Mouse (Mus musculus): ENCODE measurements at regions not wholly inside any gene's neighbourhood (a gene's known extent, or its start where the extent isn't known, plus 50 kb on each side); places are given as distances from the start of the nearest gene placed in this dataset.

DNA sequence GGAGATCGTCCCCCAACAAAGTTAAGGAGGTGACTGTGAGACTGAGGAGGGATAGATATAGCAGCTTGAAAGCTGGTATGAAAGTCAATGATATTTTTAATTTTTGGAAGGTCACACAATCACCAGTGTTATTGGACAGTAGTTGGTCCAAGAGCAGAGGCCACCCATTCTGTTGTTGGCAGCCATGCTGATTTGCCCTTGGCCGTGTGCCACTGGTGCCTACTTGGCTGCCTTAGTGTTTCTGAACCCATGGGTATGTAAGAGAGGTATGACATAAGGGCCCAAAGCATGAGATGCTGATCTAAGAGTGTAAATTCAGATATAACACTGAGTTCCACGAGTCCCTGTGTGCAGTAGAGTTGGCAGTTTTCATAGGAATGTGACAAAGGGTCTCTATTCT, 153.7 kb downstream of the Pax1 start:
- no peak for TF ChIP-seq EP300 (IDR thresholded peaks at IDR 0.05; ENCODE audit: low read depth)
- no peak for TF ChIP-seq CTCF (IDR thresholded peaks at IDR 0.05; ENCODE audit: low read depth)
- H3K4me2 ChIP-seq (ENCODE audit: low read depth, low read length) = no peak overlapping the region
- no peaks in the 10 kb centered on the region for H3K9me3 ChIP-seq (replicated peaks; ENCODE audit: control insufficient read depth, low read length)
- H3K36me3 ChIP-seq (replicated peaks; ENCODE audit: control insufficient read depth, insufficient read depth, low read length) = no peaks in the 10 kb centered on the region
- no peaks in the 10 kb centered on the region for H3K27me3 ChIP-seq (ENCODE audit: control insufficient read depth, insufficient read depth, low read length)
- H3K9ac ChIP-seq (replicated peaks; ENCODE audit: low read depth, low read length) = no peak overlapping the region
- no peak overlapping the region for H3K27ac ChIP-seq (ENCODE audit: low read depth)
- H3K4me3 ChIP-seq (ENCODE audit: low read depth, low read length) = no peak overlapping the region
- WGBS = 55% methylated on average over 3 of the region's 3 CpGs
- ATAC-seq (ENCODE audit: insufficient read depth, low read depth) (no peak), DNase-seq (ENCODE audit: low spot score) (no peak)
- no peaks in the 10 kb centered on the region for H3K4me1 ChIP-seq (ENCODE audit: control insufficient read depth, insufficient read depth)

DNA sequence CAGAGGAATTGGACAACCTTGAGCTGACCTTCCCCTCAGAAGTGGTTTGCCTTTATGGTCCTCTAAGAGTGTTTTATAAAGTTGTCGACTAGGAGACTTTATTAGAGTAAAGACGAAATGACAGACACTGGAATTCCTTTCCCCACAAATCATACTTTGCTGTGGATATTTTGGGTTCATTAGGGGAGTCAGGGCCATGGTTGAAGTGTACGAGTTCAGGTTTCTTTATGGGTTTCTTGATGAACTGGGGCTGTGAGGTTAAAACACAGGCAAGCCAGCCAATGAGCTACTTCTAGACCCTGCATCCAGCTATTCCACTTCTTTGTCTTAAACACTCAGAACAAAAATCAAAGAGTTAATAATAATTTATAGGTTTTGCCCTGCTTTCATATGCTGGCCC, 153.0 kb downstream of the Pax1 start:
- WGBS = 61% methylated on average over 3 of the region's 3 CpGs
- H3K9me3 ChIP-seq (replicated peaks; ENCODE audit: control insufficient read depth, low read length) = no peaks in the 10 kb centered on the region
- no peaks in the 10 kb centered on the region for H3K36me3 ChIP-seq (replicated peaks; ENCODE audit: control insufficient read depth, insufficient read depth, low read length)
- no peak for ATAC-seq (ENCODE audit: insufficient read depth, low read depth)
- no peak overlapping the region for H3K4me3 ChIP-seq (ENCODE audit: low read depth, low read length)
- no peak overlapping the region for H3K27ac ChIP-seq (ENCODE audit: low read depth)
- no peaks in the 10 kb centered on the region for H3K4me1 ChIP-seq (ENCODE audit: control insufficient read depth, insufficient read depth)
- no peak overlapping the region for H3K9ac ChIP-seq (replicated peaks; ENCODE audit: low read depth, low read length)
- H3K27me3 ChIP-seq (ENCODE audit: control insufficient read depth, insufficient read depth, low read length) = no peaks in the 10 kb centered on the region
- H3K4me2 ChIP-seq (ENCODE audit: low read depth, low read length) = no peak overlapping the region
- DNase-seq (ENCODE audit: low spot score) = no peak
- no peak for TF ChIP-seq EP300 (IDR thresholded peaks at IDR 0.05; ENCODE audit: low read depth)
- TF ChIP-seq CTCF (IDR thresholded peaks at IDR 0.05; ENCODE audit: low read depth) = no peak

- WGBS = 72% methylated on average over 4 of the region's 4 CpGs
- H3K4me3 ChIP-seq (ENCODE audit: low read depth, low read length) = no peak overlapping the region
- H3K9me3 ChIP-seq (replicated peaks; ENCODE audit: control insufficient read depth, low read length) = no peaks in the 10 kb centered on the region
- H3K9ac ChIP-seq (replicated peaks; ENCODE audit: low read depth, low read length) = no peak overlapping the region
- no peaks in the 10 kb centered on the region for H3K36me3 ChIP-seq (replicated peaks; ENCODE audit: control insufficient read depth, insufficient read depth, low read length)
- no peaks in the 10 kb centered on the region for H3K27me3 ChIP-seq (ENCODE audit: control insufficient read depth, insufficient read depth, low read length)
- TF ChIP-seq EP300 (IDR thresholded peaks at IDR 0.05; ENCODE audit: low read depth) = no peak
- TF ChIP-seq CTCF (IDR thresholded peaks at IDR 0.05; ENCODE audit: low read depth) = no peak
- no peak overlapping the region for H3K27ac ChIP-seq (ENCODE audit: low read depth)
- no peak overlapping the region for H3K4me2 ChIP-seq (ENCODE audit: low read depth, low read length)
- H3K4me1 ChIP-seq (ENCODE audit: control insufficient read depth, insufficient read depth) = no peaks in the 10 kb centered on the region
- no peak for DNase-seq (ENCODE audit: low spot score)
- no peak for ATAC-seq (ENCODE audit: insufficient read depth, low read depth)
Measured at GRCm38 (mm10) chr2:147503962-147504361, 142.2 kb downstream of the Pax1 start.

DNA sequence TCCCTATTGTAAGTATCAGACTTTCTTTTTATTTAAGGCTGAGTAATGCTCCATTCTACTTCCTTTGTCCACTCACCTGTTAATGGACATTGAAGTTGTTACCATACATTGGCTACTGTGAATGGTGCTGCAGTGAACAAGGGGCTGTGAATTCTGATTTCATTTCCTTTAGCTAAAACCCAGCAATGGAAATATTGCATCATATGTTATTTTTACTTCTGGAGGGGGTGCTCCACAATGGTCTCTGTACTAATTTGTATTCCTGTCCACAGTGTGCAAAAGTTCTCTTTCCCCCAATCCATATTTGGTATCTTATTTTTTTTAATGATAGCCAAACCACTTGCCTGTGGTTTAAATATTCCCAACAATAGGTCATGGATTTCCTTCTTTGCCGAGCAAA, 137.0 kb downstream of the Pax1 start:
- no peak overlapping the region for H3K4me3 ChIP-seq (ENCODE audit: low read depth, low read length)
- TF ChIP-seq EP300 (IDR thresholded peaks at IDR 0.05; ENCODE audit: low read depth) (no peak), CTCF (IDR thresholded peaks at IDR 0.05; ENCODE audit: low read depth) (no peak)
- no peak overlapping the region for H3K9ac ChIP-seq (replicated peaks; ENCODE audit: low read depth, low read length)
- DNase-seq (ENCODE audit: low spot score) (no peak), ATAC-seq (ENCODE audit: insufficient read depth, low read depth) (no peak)
- no peak overlapping the region for H3K4me2 ChIP-seq (ENCODE audit: low read depth, low read length)
- WGBS = 65% methylated on average over 1 of the region's 1 CpGs
- no peaks in the 10 kb centered on the region for H3K9me3 ChIP-seq (replicated peaks; ENCODE audit: control insufficient read depth, low read length)
- H3K4me1 ChIP-seq (ENCODE audit: control insufficient read depth, insufficient read depth) = no peaks in the 10 kb centered on the region
- H3K36me3 ChIP-seq (replicated peaks; ENCODE audit: control insufficient read depth, insufficient read depth, low read length) = no peaks in the 10 kb centered on the region
- H3K27me3 ChIP-seq (ENCODE audit: control insufficient read depth, insufficient read depth, low read length) = no peaks in the 10 kb centered on the region
- H3K27ac ChIP-seq (ENCODE audit: low read depth) = no peak overlapping the region

DNA sequence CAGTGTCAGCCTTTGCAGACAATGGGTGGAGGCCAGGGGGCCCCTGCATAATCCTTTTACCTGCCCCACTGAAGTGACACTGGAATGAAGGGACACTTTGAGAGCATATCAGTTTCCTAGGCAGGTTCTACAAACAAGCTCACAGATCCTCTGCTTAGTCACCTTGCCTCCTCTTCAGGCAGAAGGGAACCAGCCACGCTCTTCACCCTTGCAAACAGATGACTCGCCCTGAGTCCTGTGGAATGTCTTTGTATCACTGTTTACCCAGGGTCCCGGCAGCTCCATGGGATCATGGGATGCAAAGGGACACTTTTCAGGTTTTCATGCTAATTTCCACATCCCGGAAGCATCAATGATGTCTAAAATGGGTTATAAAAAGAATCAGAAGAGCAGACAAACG, 94.2 kb downstream of the Pax1 start:
- Histone ChIP-seq H3K4me3 (ENCODE audit: low read depth, low read length) (no peak overlapping the region), H3K9ac (replicated peaks; ENCODE audit: low read depth, low read length) (no peak overlapping the region), H3K4me2 (ENCODE audit: low read depth, low read length) (no peak overlapping the region), H3K36me3 (replicated peaks; ENCODE audit: control insufficient read depth, insufficient read depth, low read length) (no peaks in the 10 kb centered on the region), H3K27me3 (ENCODE audit: control insufficient read depth, insufficient read depth, low read length) (no peaks in the 10 kb centered on the region), H3K4me1 (ENCODE audit: control insufficient read depth, insufficient read depth) (no peaks in the 10 kb centered on the region), H3K9me3 (replicated peaks; ENCODE audit: control insufficient read depth, low read length) (no peaks in the 10 kb centered on the region), H3K27ac (ENCODE audit: low read depth) (no peak overlapping the region)
- no peak for TF ChIP-seq EP300 (IDR thresholded peaks at IDR 0.05; ENCODE audit: low read depth)
- TF ChIP-seq CTCF (IDR thresholded peaks at IDR 0.05; ENCODE audit: low read depth) = no peak
- 41% methylated on average over 5 of the region's 5 CpGs for WGBS
- DNase-seq (ENCODE audit: low spot score) = no peak
- no peak for ATAC-seq (ENCODE audit: insufficient read depth, low read depth)

DNA sequence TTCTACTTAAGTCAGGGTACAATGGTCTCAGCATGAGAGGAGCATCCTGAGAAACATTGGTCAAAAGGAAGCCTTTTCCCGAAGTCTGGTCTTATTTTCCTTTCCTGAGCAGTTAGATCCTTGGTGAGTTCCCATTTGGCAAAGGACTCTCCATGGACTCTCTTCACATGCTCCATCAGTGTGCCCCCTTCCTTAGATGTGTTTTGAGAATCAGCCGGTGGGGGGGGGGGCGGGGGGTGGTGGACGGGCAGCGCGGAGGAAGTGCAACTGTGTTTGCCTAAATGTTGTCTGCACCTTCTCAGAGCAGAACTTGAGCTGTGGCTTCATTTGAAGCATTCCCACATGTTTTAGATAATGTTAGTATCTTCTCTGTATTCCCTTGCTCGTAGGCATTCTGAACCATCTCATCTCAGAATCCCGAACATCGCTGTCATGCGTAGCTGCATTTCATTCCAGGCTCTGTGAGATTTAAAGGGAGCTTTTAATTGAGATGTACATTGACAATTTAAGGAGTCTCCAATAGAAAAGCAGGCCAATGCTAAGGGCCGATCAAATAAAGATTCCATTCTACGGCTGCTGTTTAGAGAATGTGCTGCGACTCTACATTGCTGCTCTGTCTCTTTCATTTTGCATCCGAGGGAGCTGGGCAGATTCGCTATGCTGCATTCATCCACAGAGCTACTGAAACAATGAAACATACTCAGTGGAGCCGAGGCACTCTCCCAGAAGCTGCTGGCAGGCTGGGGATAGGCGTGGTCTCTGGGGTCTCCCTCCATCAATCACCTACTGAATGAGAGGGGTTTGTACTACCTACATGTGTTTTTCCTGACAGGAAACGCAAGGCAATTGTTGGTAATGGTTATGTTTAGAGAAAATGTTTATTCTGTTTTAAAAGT, 92.9 kb downstream of the Pax1 start:
- no peak for ATAC-seq (ENCODE audit: insufficient read depth, low read depth)
- Histone ChIP-seq H3K27ac (ENCODE audit: low read depth) (no peak overlapping the region), H3K9ac (replicated peaks; ENCODE audit: low read depth, low read length) (no peak overlapping the region), H3K4me3 (ENCODE audit: low read depth, low read length) (no peak overlapping the region), H3K4me1 (ENCODE audit: control insufficient read depth, insufficient read depth) (no peaks in the 10 kb centered on the region), H3K4me2 (ENCODE audit: low read depth, low read length) (no peak overlapping the region), H3K36me3 (replicated peaks; ENCODE audit: control insufficient read depth, insufficient read depth, low read length) (no peaks in the 10 kb centered on the region), H3K27me3 (ENCODE audit: control insufficient read depth, insufficient read depth, low read length) (no peaks in the 10 kb centered on the region), H3K9me3 (replicated peaks; ENCODE audit: control insufficient read depth, low read length) (no peaks in the 10 kb centered on the region)
- 64% methylated on average over 18 of the region's 18 CpGs for WGBS
- DNase-seq (ENCODE audit: low spot score) = no peak
- TF ChIP-seq CTCF (IDR thresholded peaks at IDR 0.05; ENCODE audit: low read depth) (no peak), EP300 (IDR thresholded peaks at IDR 0.05; ENCODE audit: low read depth) (no peak)

Data from heart, postnatal 0 days (tissue).